Mouse (Mus musculus) embryonic fibroblast, embryonic 13.5 days (primary cell): Measurements from ENCODE around the gene Cntnap5a.

ENCODE experiments used
- CTCF ChIP-seq: IDR thresholded peaks from 2 replicates; pipeline ENCODE4 v1.5.1; 2011; ENCODE audit warnings: mild to moderate bottlenecking, control low read depth, low read length, moderate library complexity, borderline replicate concordance; ENCODE audit not compliant: insufficient read depth
- POLR2A ChIP-seq: IDR thresholded peaks from 2 replicates; pipeline ENCODE4 v1.6.1; 2011; ENCODE audit warnings: low read depth, mild to moderate bottlenecking, control low read depth, low read length, moderate library complexity

DNA sequence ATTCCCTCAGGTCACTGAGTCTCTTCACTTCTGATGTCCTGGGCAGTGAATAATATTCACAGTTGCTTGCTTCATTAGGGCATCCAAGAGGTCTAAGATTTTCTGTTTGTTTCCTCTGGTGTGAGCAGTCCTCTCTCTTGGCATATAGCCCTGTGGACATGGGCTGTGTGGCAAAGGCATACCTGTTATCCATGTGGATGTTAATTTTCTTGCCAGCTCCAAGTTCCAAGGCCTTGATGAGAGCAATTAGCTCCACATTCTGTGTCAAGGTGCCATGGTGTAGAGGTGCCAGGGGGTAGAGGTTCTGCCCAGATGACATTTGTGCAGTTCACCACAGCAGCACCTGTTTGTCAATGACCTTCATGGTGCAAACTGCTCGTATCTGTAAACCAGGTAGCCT lies 689.0 kb downstream of the Cntnap5a start:
- no peak for TF ChIP-seq POLR2A
- no peak for TF ChIP-seq CTCF
